Mouse (Mus musculus) splenic B cell, adult 2 months (primary cell): ENCODE measurements around the gene Slc38a10.

ENCODE experiments used
- DNase-seq: peaks from one replicate; pipeline ENCODE4 v3.0.0-alpha.2; 2011; ENCODE audit warnings: low read depth, low spot score
- H3K27me3 ChIP-seq: 2 replicates; pipeline ENCODE4 v1.6.1; 2012; ENCODE audit warnings: mild to moderate bottlenecking, low read length, moderate library complexity, mixed read lengths; ENCODE audit not compliant: control insufficient read depth, poor library complexity, insufficient read depth, severe bottlenecking
- H3K36me3 ChIP-seq: 2 replicates; pipeline ENCODE4 v1.6.1; 2012; ENCODE audit warnings: mild to moderate bottlenecking, low read length, moderate library complexity, mixed read lengths; ENCODE audit not compliant: control insufficient read depth, poor library complexity, insufficient read depth, severe bottlenecking

Slc38a10 gene

GRCm38 (mm10) chr11:120151113-120151494 is at the start of gene Slc38a10:
Gene Slc38a10 (minus strand): TSS chr11:120151346.
- peak; percentile 99 for DNase-seq
- no peaks in the 10 kb centered on the region for H3K27me3 ChIP-seq
- no peaks in the 10 kb centered on the region for H3K36me3 ChIP-seq

GRCm38 (mm10) chr11:120200621-120201020 is 49.5 kb upstream of the Slc38a10 start:
- no peaks in the 10 kb centered on the region for H3K27me3 ChIP-seq
- DNase-seq: no peak
- no peaks in the 10 kb centered on the region for H3K36me3 ChIP-seq

GRCm38 (mm10) chr11:120199766-120200165 is 48.6 kb upstream of the Slc38a10 start:
- DNase-seq: no peak
- Histone ChIP-seq H3K27me3 (no peaks in the 10 kb centered on the region), H3K36me3 (no peaks in the 10 kb centered on the region)

GRCm38 (mm10) chr11:120198831-120199230 is 47.7 kb upstream of the Slc38a10 start:
- Histone ChIP-seq H3K27me3 (no peaks in the 10 kb centered on the region), H3K36me3 (no peaks in the 10 kb centered on the region)
- DNase-seq: no peak

- no peak for DNase-seq
- no peaks in the 10 kb centered on the region for H3K36me3 ChIP-seq
- H3K27me3 ChIP-seq: peaks cover 7% of the 10 kb centered on the region
Measured at GRCm38 (mm10) chr11:120190526-120191412, 39.6 kb upstream of the Slc38a10 start.

GRCm38 (mm10) chr11:120189459-120190312 is 38.5 kb upstream of the Slc38a10 start:
- Histone ChIP-seq H3K36me3 (no peaks in the 10 kb centered on the region), H3K27me3 (peaks cover 7% of the 10 kb centered on the region)
- DNase-seq: peak; percentile 88

- peak; percentile 27 for DNase-seq
- Histone ChIP-seq H3K36me3 (no peaks in the 10 kb centered on the region), H3K27me3 (peaks cover 7% of the 10 kb centered on the region)
Measured at GRCm38 (mm10) chr11:120188481-120189441, 37.6 kb upstream of the Slc38a10 start.

- H3K27me3 ChIP-seq: peaks cover 7% of the 10 kb centered on the region
- no peak for DNase-seq
- no peaks in the 10 kb centered on the region for H3K36me3 ChIP-seq
Measured at GRCm38 (mm10) chr11:120188102-120188480, 36.9 kb upstream of the Slc38a10 start.

GRCm38 (mm10) chr11:120187236-120188101 is 36.3 kb upstream of the Slc38a10 start:
- Histone ChIP-seq H3K36me3 (no peaks in the 10 kb centered on the region), H3K27me3 (peaks cover 7% of the 10 kb centered on the region)
- no peak for DNase-seq

GRCm38 (mm10) chr11:120186821-120187235 is 35.7 kb upstream of the Slc38a10 start:
- H3K27me3 ChIP-seq: peaks cover 7% of the 10 kb centered on the region
- no peak for DNase-seq
- no peaks in the 10 kb centered on the region for H3K36me3 ChIP-seq

- DNase-seq: no peak
- Histone ChIP-seq H3K36me3 (no peaks in the 10 kb centered on the region), H3K27me3 (peaks cover 7% of the 10 kb centered on the region)
Measured at GRCm38 (mm10) chr11:120186145-120186740, 35.1 kb upstream of the Slc38a10 start.

- Histone ChIP-seq H3K27me3 (peaks cover 7% of the 10 kb centered on the region), H3K36me3 (no peaks in the 10 kb centered on the region)
- no peak for DNase-seq
Measured at GRCm38 (mm10) chr11:120185316-120186141, 34.4 kb upstream of the Slc38a10 start.
